Mouse (Mus musculus) neutrophil, adult 59 days (primary cell): Measurements from ENCODE around the gene Gm7694. TPM values are rescaled to one million over a fixed set of nuclear protein-coding genes. Genes with fewer than 3 reads are reported as not detected.

Source experiments
- total RNA-seq, 2 experiments: library from RNA; stranded (reverse); gene quantifications; 1 replicate in 1 of 2; 2 replicates in 1 of 2; pipeline ENCODE4 v1.2.4; 2023

Gene Gm7694
- 10 to 100 TPM; 10.6 to 12.7 TPM for total RNA-seq

GRCm38 (mm10) chr1:170306232-170306631 is at the start of gene Gm7694:
TSS of gene Gm7694 (minus strand) at chr1:170306332.

DNA sequence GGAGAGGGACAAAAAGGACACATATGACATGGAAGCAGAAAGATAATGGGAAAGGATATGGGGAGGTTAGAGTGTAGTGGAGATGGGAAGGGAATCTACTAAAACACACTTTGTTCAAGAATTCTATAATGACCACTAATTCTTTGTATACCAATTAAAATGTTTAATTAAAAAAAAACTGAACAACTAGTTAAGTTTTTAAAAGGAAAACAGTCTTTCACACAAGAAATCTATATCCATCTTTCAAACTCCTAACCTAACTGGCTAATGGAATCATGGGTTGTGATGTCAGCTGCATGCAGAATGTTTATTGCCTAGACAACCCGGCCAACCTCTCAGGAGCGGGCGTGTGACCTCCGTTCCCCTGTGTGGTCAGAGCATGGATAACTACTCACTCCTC is 2.4 kb upstream of the Gm7694 start, which contains the start of gene Spata46:
Gene Spata46, plus strand, starts transcription at position 301 of the 400 bp plus-strand sequence.

DNA sequence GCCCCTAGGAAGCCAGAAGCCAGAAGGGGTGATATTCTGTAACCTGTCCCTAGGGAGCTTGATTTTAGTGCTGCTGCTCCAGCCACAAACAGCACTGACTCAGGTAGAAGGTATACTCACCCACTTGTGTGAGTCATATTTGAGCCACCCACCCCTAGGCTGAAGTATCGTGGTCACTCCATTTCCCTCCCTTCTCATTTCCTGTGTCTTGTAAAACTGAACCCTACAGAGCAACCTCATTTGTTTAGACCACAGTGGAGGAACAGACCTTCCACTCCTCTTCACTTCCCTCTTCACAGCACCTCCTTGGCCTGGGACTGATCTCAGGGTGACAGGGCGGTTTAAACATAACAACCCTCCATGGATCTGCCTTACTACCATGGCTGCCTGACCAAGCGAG is 29.1 kb downstream of the Gm7694 start, which contains the start of gene Sh2d1b1:
Gene Sh2d1b1, plus strand, starts transcription at position 305 of the 400 bp plus-strand sequence.

Other genes starting within 250 kb of the Gm7694 start
- under 1 TPM; 0.18 to 0.37 TPM for gene Ddr2, start 195.6 kb downstream of the Gm7694 start, total RNA-seq
- gene Uap1, start 131.4 kb downstream of the Gm7694 start, total RNA-seq: 10 to 100 TPM; 45.6 to 49.7 TPM
- gene Uhmk1, start 90.9 kb downstream of the Gm7694 start, total RNA-seq: 10 to 100 TPM; 31.7 TPM
- not detected for gene Sh2d1b2, start 73.6 kb downstream of the Gm7694 start, total RNA-seq
- gene Sh2d1b1, start 29.0 kb downstream of the Gm7694 start, total RNA-seq: 1 to 10 TPM; 1.9 to 2.4 TPM
- gene Spata46, start 2.5 kb upstream of the Gm7694 start, total RNA-seq: not detected